Mouse (Mus musculus) liver, embryonic 14.5 days (tissue): ENCODE measurements around the gene Gabrg3.

Source experiments
- CTCF ChIP-seq: IDR thresholded peaks from 2 replicates; pipeline ENCODE4 v1.5.1; 2016; ENCODE audit warnings: antibody characterized with exemption, low read depth, control low read depth
- EP300 ChIP-seq: IDR thresholded peaks from 2 replicates; pipeline ENCODE4 v1.6.1; 2016; ENCODE audit warnings: antibody characterized with exemption, low read depth

GRCm38 (mm10) chr7:57411163-57411562, 24.2 kb upstream of the Gabrg3 start:
- TF ChIP-seq CTCF, result no peak
- no peak for TF ChIP-seq EP300
